Mouse (Mus musculus): ENCODE measurements around the gene Gm20721. TPM values are rescaled to one million over a fixed set of nuclear protein-coding genes. Genes with fewer than 3 reads are reported as not detected.
"Not testable (repeated sequence)": the region's sequence is repeated elsewhere in the genome, so short reads cannot be mapped to it uniquely, and the experiment has no call there.

The Gm20721 gene
- total and polyA plus RNA-seq, 3 experiments: 1.3 to 8.6 TPM; not detected in 1

DNA sequence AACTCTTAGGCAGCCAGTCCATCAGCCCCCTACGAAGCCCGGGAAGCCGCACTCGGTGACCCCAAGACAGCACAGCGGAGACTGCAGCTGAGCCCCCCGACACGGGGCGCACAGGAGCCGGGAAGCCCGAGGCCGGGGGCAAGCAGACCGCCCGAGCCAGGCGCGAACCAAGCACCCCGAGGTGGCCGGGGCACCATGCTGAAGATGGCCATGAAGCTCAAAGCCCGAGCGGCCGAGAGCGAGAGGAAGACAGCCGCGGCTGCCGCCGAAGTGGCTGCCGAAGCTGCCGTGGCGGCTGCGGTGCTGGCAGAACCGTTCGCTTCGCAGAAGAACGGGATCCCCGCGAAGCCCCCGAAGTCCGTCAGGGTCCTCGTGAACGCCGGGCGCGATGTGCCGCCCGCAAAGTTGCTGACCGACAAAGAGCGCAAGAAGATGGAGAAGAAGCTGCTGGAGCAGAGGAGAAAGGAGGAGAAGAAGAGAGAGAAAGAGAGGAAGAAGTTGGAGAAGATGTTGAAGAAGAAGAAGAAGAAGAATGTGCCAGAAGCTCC is 18.1 kb downstream of the Gm20721 start:
- Histone ChIP-seq H3K9me3 (replicated peaks) (peaks cover 18% of the 10 kb centered on the region), H3K36me3 (replicated peaks) (peaks cover 31% of the 10 kb centered on the region), H3K4me1 (ENCODE audit: insufficient read depth, low read depth, low read length) (peaks cover 21% of the 10 kb centered on the region), H3K27me3 (ENCODE audit: insufficient read depth, low read length) (no peaks in the 10 kb centered on the region), H3K4me3 (ENCODE audit: low read depth, low read length) (peak overlapping the region; percentile 89)
- no peak for ATAC-seq (ENCODE audit: extremely low read depth, insufficient number of reproducible peaks, low FRiP score, poor library complexity, severe bottlenecking)
- TF ChIP-seq CTCF (IDR thresholded peaks at IDR 0.05; ENCODE audit: low read depth, low read length) (no peak), TAL1 (conservative IDR thresholded peaks at IDR 0.05; ENCODE audit: low read depth, low read length) (no peak), GATA2 (IDR thresholded peaks at IDR 0.05; ENCODE audit: borderline replicate concordance, low read depth, low read length) (no peak), POLR2AphosphoS5 (IDR thresholded peaks at IDR 0.05; ENCODE audit: insufficient replicate concordance, low read depth, low read length) (no peak), GATA1 (IDR thresholded peaks at IDR 0.05; ENCODE audit: borderline replicate concordance, low read length) (no peak)
- DNase-seq (ENCODE audit: low spot score): no peak

DNA sequence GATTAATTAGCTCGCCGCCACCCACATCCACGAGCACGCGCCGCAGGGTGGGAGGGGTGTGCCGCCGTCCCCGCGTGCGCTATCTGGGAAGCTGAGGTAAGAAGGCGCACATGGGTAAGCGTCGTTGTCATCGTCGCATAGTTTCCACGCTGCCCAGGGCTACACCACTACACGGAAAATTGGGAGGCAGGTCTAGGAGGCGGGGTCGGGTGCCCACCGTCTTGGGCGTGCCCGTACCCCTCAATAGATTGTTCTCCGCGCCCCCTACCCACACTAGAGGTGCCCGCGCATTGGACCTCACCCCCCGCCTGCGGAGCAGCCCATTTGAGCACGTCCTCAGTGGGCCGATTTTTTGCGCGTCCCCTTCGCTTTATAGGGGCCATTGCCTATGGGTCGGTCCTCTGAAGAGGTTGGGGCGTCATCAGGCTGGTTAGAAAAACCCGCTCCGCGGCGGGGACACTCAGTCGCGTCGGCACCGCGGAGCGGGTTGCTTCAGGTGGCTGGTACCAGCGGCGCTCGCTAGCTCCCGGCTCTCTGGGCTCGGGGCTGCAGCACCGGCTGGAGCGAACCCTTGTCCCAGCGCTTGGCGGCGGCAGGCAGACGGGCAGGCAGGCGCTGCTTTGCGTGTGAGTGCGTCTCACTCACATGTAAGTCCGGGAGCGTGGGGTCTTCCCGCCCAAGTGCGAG is 19.1 kb downstream of the Gm20721 start:
- peak overlapping the region; percentile 89 for H3K4me3 ChIP-seq (ENCODE audit: low read depth, low read length)
- H3K4me1 ChIP-seq (ENCODE audit: insufficient read depth, low read depth, low read length): peaks cover 11% of the 10 kb centered on the region
- TF ChIP-seq POLR2AphosphoS5 (IDR thresholded peaks at IDR 0.05; ENCODE audit: insufficient replicate concordance, low read depth, low read length): no peak
- TF ChIP-seq GATA1 (IDR thresholded peaks at IDR 0.05; ENCODE audit: borderline replicate concordance, low read length): no peak
- TF ChIP-seq GATA2 (IDR thresholded peaks at IDR 0.05; ENCODE audit: borderline replicate concordance, low read depth, low read length): no peak
- TF ChIP-seq CTCF (IDR thresholded peaks at IDR 0.05; ENCODE audit: low read depth, low read length): no peak
- no peak for TF ChIP-seq TAL1 (conservative IDR thresholded peaks at IDR 0.05; ENCODE audit: low read depth, low read length)
- DNase-seq (ENCODE audit: low spot score) (peak; percentile 69), ATAC-seq (ENCODE audit: extremely low read depth, insufficient number of reproducible peaks, low FRiP score, poor library complexity, severe bottlenecking) (peak; percentile 61)
- H3K27me3 ChIP-seq (ENCODE audit: insufficient read depth, low read length): no peaks in the 10 kb centered on the region
- peaks cover 18% of the 10 kb centered on the region for H3K9me3 ChIP-seq (replicated peaks)
- H3K36me3 ChIP-seq (replicated peaks): peaks cover 39% of the 10 kb centered on the region

DNA sequence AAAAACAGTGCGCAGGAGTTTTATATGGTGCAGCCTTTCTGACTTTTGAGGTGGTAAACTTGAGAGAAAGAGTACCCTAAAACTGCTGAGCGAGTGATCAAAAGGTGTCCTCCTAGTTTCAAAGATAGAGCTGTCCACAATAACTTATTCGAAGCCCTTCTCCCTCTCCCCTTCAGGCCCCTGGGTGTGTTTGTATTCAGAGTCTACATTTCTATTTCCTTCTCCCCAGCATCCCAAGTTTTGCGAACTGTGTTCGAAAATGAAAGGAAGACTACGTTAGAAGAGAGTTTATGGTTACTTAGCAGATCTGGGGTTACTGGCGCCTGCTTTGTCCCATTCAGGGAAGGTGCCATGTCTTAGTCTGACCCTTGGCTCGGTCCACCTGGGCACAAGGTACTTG is 20.0 kb downstream of the Gm20721 start:
- TF ChIP-seq GATA1 (IDR thresholded peaks at IDR 0.05; ENCODE audit: borderline replicate concordance, low read length) (no peak), TAL1 (conservative IDR thresholded peaks at IDR 0.05; ENCODE audit: low read depth, low read length) (no peak), GATA2 (IDR thresholded peaks at IDR 0.05; ENCODE audit: borderline replicate concordance, low read depth, low read length) (no peak), POLR2AphosphoS5 (IDR thresholded peaks at IDR 0.05; ENCODE audit: insufficient replicate concordance, low read depth, low read length) (no peak), CTCF (IDR thresholded peaks at IDR 0.05; ENCODE audit: low read depth, low read length) (no peak)
- no peaks in the 10 kb centered on the region for H3K27me3 ChIP-seq (ENCODE audit: insufficient read depth, low read length)
- peaks cover 18% of the 10 kb centered on the region for H3K9me3 ChIP-seq (replicated peaks)
- peak overlapping the region; percentile 89 for H3K4me3 ChIP-seq (ENCODE audit: low read depth, low read length)
- H3K36me3 ChIP-seq (replicated peaks): peaks cover 45% of the 10 kb centered on the region
- peaks cover 6% of the 10 kb centered on the region for H3K4me1 ChIP-seq (ENCODE audit: insufficient read depth, low read depth, low read length)
- no peak for DNase-seq (ENCODE audit: low spot score)
- no peak for ATAC-seq (ENCODE audit: extremely low read depth, insufficient number of reproducible peaks, low FRiP score, poor library complexity, severe bottlenecking)

DNA sequence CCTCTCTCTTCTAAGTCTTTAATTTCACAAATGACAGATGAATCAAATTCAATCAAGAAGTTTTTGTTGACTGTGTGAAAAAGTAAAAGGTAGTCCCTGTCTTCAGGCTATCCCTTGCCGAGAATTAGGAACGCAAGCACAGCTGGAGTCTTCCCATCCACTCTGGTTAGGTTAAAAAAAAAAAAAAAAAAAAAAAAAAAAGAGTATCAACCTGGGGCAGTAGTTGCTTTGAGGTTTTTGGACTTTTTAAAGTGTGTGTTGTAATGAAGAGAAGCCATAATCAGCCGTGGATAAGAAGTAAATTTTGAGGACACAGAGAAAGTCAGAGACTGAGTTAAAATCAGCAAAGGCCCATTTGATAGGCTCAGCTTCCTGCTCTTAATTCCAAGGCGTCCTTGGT is 20.5 kb downstream of the Gm20721 start:
- DNase-seq (ENCODE audit: low spot score) (no peak), ATAC-seq (ENCODE audit: extremely low read depth, insufficient number of reproducible peaks, low FRiP score, poor library complexity, severe bottlenecking) (no peak)
- Histone ChIP-seq H3K9me3 (replicated peaks) (peaks cover 18% of the 10 kb centered on the region), H3K27me3 (ENCODE audit: insufficient read depth, low read length) (no peaks in the 10 kb centered on the region), H3K4me1 (ENCODE audit: insufficient read depth, low read depth, low read length) (peaks cover 6% of the 10 kb centered on the region), H3K4me3 (ENCODE audit: low read depth, low read length) (peak overlapping the region; percentile 89; the same call in 1 of the 2 replicates), H3K36me3 (replicated peaks) (peaks cover 47% of the 10 kb centered on the region)
- TF ChIP-seq TAL1 (conservative IDR thresholded peaks at IDR 0.05; ENCODE audit: low read depth, low read length) (no peak), CTCF (IDR thresholded peaks at IDR 0.05; ENCODE audit: low read depth, low read length) (no peak), GATA1 (IDR thresholded peaks at IDR 0.05; ENCODE audit: borderline replicate concordance, low read length) (no peak), GATA2 (IDR thresholded peaks at IDR 0.05; ENCODE audit: borderline replicate concordance, low read depth, low read length) (no peak), POLR2AphosphoS5 (IDR thresholded peaks at IDR 0.05; ENCODE audit: insufficient replicate concordance, low read depth, low read length) (no peak)

DNA sequence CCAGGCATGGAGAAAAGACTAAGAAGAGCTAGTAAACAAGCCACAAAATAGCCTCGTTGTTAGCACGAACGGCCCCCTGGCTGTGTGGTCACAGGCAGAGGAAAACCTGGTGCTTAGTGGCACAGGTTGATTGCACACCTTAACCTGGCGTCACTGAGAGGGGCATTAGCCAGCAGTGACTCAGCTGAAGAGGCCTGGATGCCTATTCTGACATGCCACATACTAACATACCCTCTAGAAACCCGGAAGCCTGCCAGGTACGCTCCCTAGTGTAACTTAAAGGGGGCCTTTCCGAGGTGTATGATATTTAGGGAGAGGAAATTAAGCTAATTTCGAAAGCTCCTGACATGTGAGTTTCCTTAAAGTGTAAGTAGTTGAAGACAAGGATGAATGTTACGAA is 29.9 kb downstream of the Gm20721 start:
- Histone ChIP-seq H3K4me1 (ENCODE audit: insufficient read depth, low read depth, low read length) (peaks cover 24% of the 10 kb centered on the region), H3K4me3 (ENCODE audit: low read depth, low read length) (no peak overlapping the region), H3K36me3 (replicated peaks) (peaks cover 82% of the 10 kb centered on the region), H3K27me3 (ENCODE audit: insufficient read depth, low read length) (no peaks in the 10 kb centered on the region), H3K9me3 (replicated peaks) (no peaks in the 10 kb centered on the region)
- DNase-seq (ENCODE audit: low spot score): no peak
- TF ChIP-seq GATA1 (IDR thresholded peaks at IDR 0.05; ENCODE audit: borderline replicate concordance, low read length) (no peak), TAL1 (conservative IDR thresholded peaks at IDR 0.05; ENCODE audit: low read depth, low read length) (no peak), CTCF (IDR thresholded peaks at IDR 0.05; ENCODE audit: low read depth, low read length) (no peak), GATA2 (IDR thresholded peaks at IDR 0.05; ENCODE audit: borderline replicate concordance, low read depth, low read length) (no peak), POLR2AphosphoS5 (IDR thresholded peaks at IDR 0.05; ENCODE audit: insufficient replicate concordance, low read depth, low read length) (no peak)
- no peak for ATAC-seq (ENCODE audit: extremely low read depth, insufficient number of reproducible peaks, low FRiP score, poor library complexity, severe bottlenecking)

DNA sequence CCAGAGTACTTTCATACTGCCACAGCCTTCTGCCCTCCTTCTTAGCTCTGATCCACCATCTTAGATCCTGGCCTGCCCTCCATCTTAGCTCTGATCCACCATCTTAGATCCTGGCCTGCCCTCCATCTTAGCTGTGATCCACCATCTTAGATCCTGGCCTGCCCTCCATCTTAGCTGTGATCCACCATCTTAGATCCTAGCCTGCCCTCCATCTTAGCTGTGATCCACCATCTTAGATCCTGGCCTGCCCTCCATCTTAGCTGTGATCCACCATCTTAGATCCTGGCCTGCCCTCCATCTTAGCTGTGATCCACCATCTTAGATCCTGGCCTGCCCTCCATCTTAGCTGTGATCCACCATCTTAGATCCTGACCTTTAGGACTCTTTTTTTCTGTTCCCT is 31.1 kb downstream of the Gm20721 start:
- not testable (repeated sequence) for DNase-seq (ENCODE audit: low spot score); ATAC-seq (ENCODE audit: extremely low read depth, insufficient number of reproducible peaks, low FRiP score, poor library complexity, severe bottlenecking); H3K4me3 ChIP-seq (ENCODE audit: low read depth, low read length); H3K27me3 ChIP-seq (ENCODE audit: insufficient read depth, low read length); H3K9me3 ChIP-seq (replicated peaks)
- peaks cover 22% of the 10 kb centered on the region for H3K4me1 ChIP-seq (ENCODE audit: insufficient read depth, low read depth, low read length)
- peaks cover 79% of the 10 kb centered on the region for H3K36me3 ChIP-seq (replicated peaks)
